Mouse (Mus musculus) myocyte (in vitro differentiated cells): Measurements from ENCODE around the gene Dzip1l.

Source experiments
- MAX ChIP-seq: IDR thresholded peaks from one replicate; pipeline ENCODE4 v1.6.1; 2011; ENCODE audit warnings: low read depth, mild to moderate bottlenecking, control low read depth
- MYOG ChIP-seq, 3 experiments: IDR thresholded peaks; one replicate each; pipeline ENCODE4 v1.6.1; 2011; ENCODE audit warnings: control low read depth in 2 of 3, low read depth in 2 of 3, mild to moderate bottlenecking in 2 of 3; ENCODE audit not compliant: insufficient read length in 2 of 3, control insufficient read depth in 1 of 3, insufficient read depth in 1 of 3

DNA sequence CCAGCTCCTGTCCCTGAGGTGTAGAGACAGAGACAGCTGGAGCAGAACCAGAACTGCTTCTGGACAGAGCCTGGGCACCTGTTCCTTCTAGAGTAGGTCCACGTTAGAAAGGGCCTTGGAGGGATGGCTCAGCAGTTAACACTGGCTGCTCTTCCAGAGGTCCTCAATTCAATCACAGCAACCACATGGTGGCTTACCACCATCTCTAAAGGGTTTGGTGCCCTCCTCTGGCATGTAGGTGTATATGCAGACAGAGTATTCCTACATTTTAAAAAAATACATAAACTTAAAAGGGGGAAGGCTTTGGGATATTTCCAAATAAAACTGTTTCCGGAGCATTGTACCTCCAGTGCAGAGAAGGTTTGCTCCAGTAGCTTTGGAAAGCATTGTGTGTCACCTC is 48.6 kb upstream of the Dzip1l start:
- TF ChIP-seq MAX = no peak
- TF ChIP-seq MYOG (IDR thresholded peaks at IDR 0.05; ENCODE audit: control insufficient read depth in 1 of 3, insufficient read depth in 1 of 3, insufficient read length in 2 of 3, low read depth in 2 of 3) = no peak
